Mouse (Mus musculus): Measurements from ENCODE around the gene Olfr1115. TPM values are rescaled to one million over a fixed set of nuclear protein-coding genes. Genes with fewer than 3 reads are reported as not detected.
"Not testable (repeated sequence)": the region's sequence is repeated elsewhere in the genome, so short reads cannot be mapped to it uniquely, and the experiment has no call there.

Gene Olfr1115
- polyA plus RNA-seq (2012; ENCODE audit: insufficient read depth, low replicate concordance), result not detected in 2 replicates

DNA sequence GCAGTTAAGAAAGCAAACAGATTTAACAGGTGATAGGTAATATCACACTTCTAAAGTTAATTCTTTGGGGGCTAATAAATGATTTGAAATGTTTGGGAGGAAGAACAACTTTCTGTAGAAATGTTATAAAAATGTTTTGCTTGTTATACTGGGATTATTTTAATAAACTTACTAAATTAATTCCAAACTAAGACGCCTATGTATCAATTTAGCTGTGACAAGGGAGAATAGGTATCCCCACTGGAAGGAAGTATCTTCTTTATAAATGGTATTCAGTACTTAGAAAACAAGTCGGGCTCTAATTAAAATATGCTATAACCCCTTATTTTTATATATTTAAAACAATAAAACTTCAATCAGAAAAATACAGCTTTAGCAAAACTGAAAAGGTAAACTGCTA is at the start of gene Olfr1115:
Gene Olfr1115, plus strand, starts transcription at position 301 of the 400 bp plus-strand sequence.
- no peaks in the 10 kb centered on the region for H3K27me3 ChIP-seq (replicated peaks)
- H3K9me3 ChIP-seq, result no peaks in the 10 kb centered on the region
- H3K4me1 ChIP-seq, result no peaks in the 10 kb centered on the region
- no peaks in the 10 kb centered on the region for H3K36me3 ChIP-seq (replicated peaks; ENCODE audit: low read length)
- no peak within 1 kb of the TSS for H3K4me3 ChIP-seq (replicated peaks)
- TF ChIP-seq GATA1 (IDR thresholded peaks at IDR 0.05; ENCODE audit: borderline replicate concordance, low read length) (no peak), FLI1 (IDR thresholded peaks at IDR 0.05; ENCODE audit: low read length) (no peak)

DNA sequence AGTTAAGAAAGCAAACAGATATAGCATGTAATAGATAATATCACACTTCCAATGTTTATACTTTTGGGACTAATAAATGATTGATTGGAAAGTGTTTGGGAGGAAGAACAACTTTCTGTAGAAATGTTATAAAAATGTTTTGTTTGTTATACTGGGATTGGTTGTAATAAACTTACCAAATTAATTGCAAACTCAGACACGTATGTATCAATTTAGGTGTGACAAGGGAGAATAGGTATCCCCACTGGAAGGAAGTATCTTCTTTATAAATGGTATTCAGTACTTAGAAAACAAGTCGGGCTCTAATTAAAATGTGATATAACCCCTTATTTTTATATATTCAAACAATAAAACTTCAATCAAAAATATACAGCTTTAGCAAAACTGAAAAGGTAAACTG is 39.1 kb upstream of the Olfr1115 start, which contains the start of gene Olfr1113:
Gene Olfr1113, plus strand, starts transcription at position 301 of the 400 bp plus-strand sequence.
- H3K27me3 ChIP-seq (replicated peaks), result no peaks in the 10 kb centered on the region
- 0 out of 2 replicates have a peak, but pooled peaks cover 3% of the 10 kb centered on the region for H3K9me3 ChIP-seq
- H3K4me1 ChIP-seq, result no peaks in the 10 kb centered on the region
- no peaks in the 10 kb centered on the region for H3K36me3 ChIP-seq (replicated peaks; ENCODE audit: low read length)
- TF ChIP-seq GATA1 (IDR thresholded peaks at IDR 0.05; ENCODE audit: borderline replicate concordance, low read length), result no peak
- no peak for TF ChIP-seq FLI1 (IDR thresholded peaks at IDR 0.05; ENCODE audit: low read length)
- H3K4me3 ChIP-seq (replicated peaks), result no peak within 1 kb of the TSS

DNA sequence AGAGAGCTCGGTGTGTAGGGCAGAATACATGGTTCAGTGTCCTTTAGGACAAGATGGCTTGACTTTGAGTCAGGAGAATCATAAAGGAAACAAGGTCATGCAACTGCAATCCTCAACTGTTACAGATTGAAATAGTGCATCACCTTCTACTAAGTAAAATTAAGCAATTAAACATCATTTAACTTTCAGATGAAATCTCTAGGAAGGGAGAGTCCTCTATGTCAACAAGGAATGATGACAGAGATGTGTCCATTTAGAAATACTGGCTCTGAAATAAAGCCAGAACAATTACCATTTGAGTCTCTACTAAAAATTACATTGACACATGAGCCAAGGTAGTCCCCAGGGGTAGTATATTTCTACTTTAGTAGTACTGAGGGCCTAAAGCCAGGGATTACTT is 19.4 kb downstream of the Olfr1115 start, which contains the start of gene Olfr1116:
Gene Olfr1116, plus strand, starts transcription at position 301 of the 400 bp plus-strand sequence.
- no peaks in the 10 kb centered on the region for H3K9me3 ChIP-seq
- no peaks in the 10 kb centered on the region for H3K36me3 ChIP-seq (replicated peaks; ENCODE audit: low read length)
- TF ChIP-seq FLI1 (IDR thresholded peaks at IDR 0.05; ENCODE audit: low read length) (no peak), GATA1 (IDR thresholded peaks at IDR 0.05; ENCODE audit: borderline replicate concordance, low read length) (no peak)
- no peak within 1 kb of the TSS for H3K4me3 ChIP-seq (replicated peaks)
- H3K4me1 ChIP-seq, result no peaks in the 10 kb centered on the region
- no peaks in the 10 kb centered on the region for H3K27me3 ChIP-seq (replicated peaks)

DNA sequence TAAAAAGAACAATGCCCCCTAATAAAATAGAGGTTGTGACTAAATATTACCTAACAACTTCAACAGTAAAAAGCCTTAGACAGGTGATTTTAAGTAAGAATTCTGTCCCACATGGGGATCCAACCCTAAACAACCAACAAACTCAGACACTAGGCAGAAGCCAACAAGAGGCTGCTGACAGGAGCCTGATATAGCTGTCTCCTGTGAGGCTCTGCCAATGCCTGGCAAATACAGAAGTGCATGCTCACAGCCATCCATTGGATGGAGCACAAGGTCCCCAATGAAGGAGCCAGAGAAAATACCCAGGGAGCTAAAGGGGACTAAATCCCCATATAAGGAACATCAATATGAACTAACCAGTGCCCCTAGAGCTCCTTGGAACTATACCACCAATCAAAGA is 46.2 kb downstream of the Olfr1115 start:
- not testable (repeated sequence) for H3K9me3 ChIP-seq; H3K4me1 ChIP-seq; H3K36me3 ChIP-seq (replicated peaks; ENCODE audit: low read length); H3K27me3 ChIP-seq (replicated peaks); H3K4me3 ChIP-seq (replicated peaks)

Other genes starting within 250 kb of the Olfr1115 start
- not detected in 2 replicates for gene Olfr1102, start 249.6 kb upstream of the Olfr1115 start, polyA plus RNA-seq (2012; ENCODE audit: insufficient read depth, low replicate concordance)
- not detected in 2 replicates for gene Olfr1104, start 220.9 kb upstream of the Olfr1115 start, polyA plus RNA-seq (2012; ENCODE audit: insufficient read depth, low replicate concordance)
- 0.02 TPM in 1 of 2 replicates, not detected in the other for gene Olfr1105, start 211.5 kb upstream of the Olfr1115 start, polyA plus RNA-seq (2012; ENCODE audit: insufficient read depth, low replicate concordance)
- not detected in 2 replicates for gene Olfr1106, start 195.7 kb upstream of the Olfr1115 start, polyA plus RNA-seq (2012; ENCODE audit: insufficient read depth, low replicate concordance)
- not detected in 2 replicates for gene Olfr1107, start 172.2 kb upstream of the Olfr1115 start, polyA plus RNA-seq (2012; ENCODE audit: insufficient read depth, low replicate concordance)
- not detected in 2 replicates for gene Olfr1109, start 152.0 kb upstream of the Olfr1115 start, polyA plus RNA-seq (2012; ENCODE audit: insufficient read depth, low replicate concordance)
- gene Olfr259, start 133.4 kb upstream of the Olfr1115 start, polyA plus RNA-seq (2012; ENCODE audit: insufficient read depth, low replicate concordance), result not detected in 2 replicates
- not detected in 2 replicates for gene Olfr1110, start 107.7 kb upstream of the Olfr1115 start, polyA plus RNA-seq (2012; ENCODE audit: insufficient read depth, low replicate concordance)
- not detected in 2 replicates for gene Olfr1111, start 95.4 kb upstream of the Olfr1115 start, polyA plus RNA-seq (2012; ENCODE audit: insufficient read depth, low replicate concordance)
- not detected in 2 replicates for gene Olfr1112, start 60.2 kb upstream of the Olfr1115 start, polyA plus RNA-seq (2012; ENCODE audit: insufficient read depth, low replicate concordance)
- gene Olfr1113, start 39.0 kb upstream of the Olfr1115 start, polyA plus RNA-seq (2012; ENCODE audit: insufficient read depth, low replicate concordance), result not detected in 2 replicates
- gene Olfr1116, start 19.5 kb downstream of the Olfr1115 start, polyA plus RNA-seq (2012; ENCODE audit: insufficient read depth, low replicate concordance), result not detected in 2 replicates
- 0.43 TPM in 1 of 2 replicates, not detected in the other for gene Olfr1118, start 59.6 kb downstream of the Olfr1115 start, polyA plus RNA-seq (2012; ENCODE audit: insufficient read depth, low replicate concordance)
- gene Olfr1120, start 106.8 kb downstream of the Olfr1115 start, polyA plus RNA-seq (2012; ENCODE audit: insufficient read depth, low replicate concordance), result not detected in 2 replicates
- gene Olfr1121, start 121.9 kb downstream of the Olfr1115 start, polyA plus RNA-seq (2012; ENCODE audit: insufficient read depth, low replicate concordance), result not detected in 2 replicates
- gene Olfr1122, start 137.8 kb downstream of the Olfr1115 start, polyA plus RNA-seq (2012; ENCODE audit: insufficient read depth, low replicate concordance), result not detected in 2 replicates
- not detected in 2 replicates for gene Olfr1123, start 168.6 kb downstream of the Olfr1115 start, polyA plus RNA-seq (2012; ENCODE audit: insufficient read depth, low replicate concordance)
- not detected in 2 replicates for gene Olfr1124, start 182.3 kb downstream of the Olfr1115 start, polyA plus RNA-seq (2012; ENCODE audit: insufficient read depth, low replicate concordance)
- not detected in 2 replicates for gene Olfr1126, start 205.9 kb downstream of the Olfr1115 start, polyA plus RNA-seq (2012; ENCODE audit: insufficient read depth, low replicate concordance)
- not detected in 2 replicates for gene Pramel7, start 249.1 kb downstream of the Olfr1115 start, polyA plus RNA-seq (2012; ENCODE audit: insufficient read depth, low replicate concordance)

Data from megakaryocyte, embryonic 14.5 days (primary cell).